Mouse (Mus musculus) kidney, adult 8-10 months (tissue): ENCODE results near the gene Ing4.
"Not testable (repeated sequence)": the region's sequence is repeated elsewhere in the genome, so short reads cannot be mapped to it uniquely, and the experiment has no call there.

Experiments used
- DNase-seq, 2 experiments: peaks; one replicate each; pipeline ENCODE4 v3.0.0; 2022

Gene Ing4

GRCm38 (mm10) chr6:125042081-125042480 is 2.5 kb downstream of the Ing4 start:
- DNase-seq = no peak

- DNase-seq = peak; percentile 75 to 79
Measured at GRCm38 (mm10) chr6:125046691-125047090, 7.1 kb downstream of the Ing4 start.

GRCm38 (mm10) chr6:125049678-125050077 is 10.1 kb downstream of the Ing4 start, which contains the start of gene Acrbp:
Gene Acrbp, plus strand, starts transcription at chr6:125049689.
- no peak for DNase-seq

- no peak for DNase-seq
Measured at GRCm38 (mm10) chr6:125051237-125051636, 11.7 kb downstream of the Ing4 start.

- DNase-seq = no peak
Measured at GRCm38 (mm10) chr6:125061493-125061892, 21.9 kb downstream of the Ing4 start.

GRCm38 (mm10) chr6:125062511-125062910 is 23.0 kb downstream of the Ing4 start:
- DNase-seq = no peak

GRCm38 (mm10) chr6:125063906-125064305 is 24.3 kb downstream of the Ing4 start:
- no peak for DNase-seq

GRCm38 (mm10) chr6:125065223-125065622 is 25.7 kb downstream of the Ing4 start:
- not testable (repeated sequence) for DNase-seq

- DNase-seq = no peak
Measured at GRCm38 (mm10) chr6:125067571-125067995, 28.0 kb downstream of the Ing4 start, which contains the start of gene Lpar5. Gene Lpar5, plus strand, starts transcription at chr6:125067920.

GRCm38 (mm10) chr6:125071170-125071895 is 31.8 kb downstream of the Ing4 start:
- no peak for DNase-seq

- no peak for DNase-seq
Measured at GRCm38 (mm10) chr6:125071896-125072279, 32.3 kb downstream of the Ing4 start.

- DNase-seq = no peak
Measured at GRCm38 (mm10) chr6:125073825-125074224, 34.3 kb downstream of the Ing4 start.

GRCm38 (mm10) chr6:125081394-125081793 is 41.8 kb downstream of the Ing4 start:
- DNase-seq = no peak

- peak; percentile 92 to 93 for DNase-seq
Measured at GRCm38 (mm10) chr6:125081797-125082560, 42.4 kb downstream of the Ing4 start.

- no peak for DNase-seq
Measured at GRCm38 (mm10) chr6:125082801-125083386, 43.3 kb downstream of the Ing4 start.

GRCm38 (mm10) chr6:125084424-125084823 is 44.9 kb downstream of the Ing4 start:
- DNase-seq = peak in 1 of 2 experiments; percentile 70

GRCm38 (mm10) chr6:125087937-125088336 is 48.4 kb downstream of the Ing4 start:
- DNase-seq = no peak

- peak; percentile 90 to 93 for DNase-seq
Measured at GRCm38 (mm10) chr6:125088561-125089321, 49.2 kb downstream of the Ing4 start.

- peak; percentile 79 to 88 for DNase-seq
Measured at GRCm38 (mm10) chr6:125089521-125090321, 50.2 kb downstream of the Ing4 start.

- no peak for DNase-seq
Measured at GRCm38 (mm10) chr6:125090341-125091085, 51.0 kb downstream of the Ing4 start.

- no peak for DNase-seq
Measured at GRCm38 (mm10) chr6:125092372-125092771, 52.8 kb downstream of the Ing4 start.
